Mouse (Mus musculus) forebrain, embryonic 11.5 days (tissue): Measurements from ENCODE around the gene Ncbp3. TPM values are rescaled to one million over a fixed set of nuclear protein-coding genes. Genes with fewer than 3 reads are reported as not detected.

ENCODE experiments used
- ATAC-seq: fragments of 200-750 bp; cut with Nextera tagmentation; replicated peaks from 2 replicates; pipeline ENCODE4 v1.8.0; 2017; ENCODE audit warnings: moderate TSS enrichment; ENCODE audit not compliant: low FRiP score
- DNase-seq: peaks from one replicate; pipeline ENCODE4 v3.0.0-alpha.2; 2017; ENCODE audit warnings: low spot score
- H3K27ac ChIP-seq: fragments of 300-500 bp; sonication (generic); 2 replicates; pipeline ENCODE4 v1.5.1; 2014; ENCODE audit warnings: low read depth, low read length
- H3K27me3 ChIP-seq: fragments of 300-500 bp; sonication (generic); 2 replicates; pipeline ENCODE4 v1.6.1; 2014; ENCODE audit warnings: mild to moderate bottlenecking, low read length, mixed read lengths; ENCODE audit not compliant: control insufficient read depth, insufficient read depth
- H3K36me3 ChIP-seq: fragments of 300-500 bp; sonication (generic); 2 replicates; pipeline ENCODE4 v1.6.1; 2014; ENCODE audit warnings: mild to moderate bottlenecking, low read length, moderate library complexity, mixed read lengths; ENCODE audit not compliant: control insufficient read depth, insufficient read depth
- H3K4me1 ChIP-seq: fragments of 300-500 bp; sonication (generic); replicated peaks from 2 replicates; pipeline ENCODE4 v1.6.1; 2014; ENCODE audit warnings: low read length, mixed read lengths; ENCODE audit not compliant: control insufficient read depth, insufficient read depth
- H3K4me2 ChIP-seq: fragments of 300-500 bp; sonication (generic); 2 replicates; pipeline ENCODE4 v1.6.1; 2014; ENCODE audit warnings: low read depth, mild to moderate bottlenecking, low read length, moderate library complexity, mixed read lengths; ENCODE audit not compliant: severe bottlenecking
- H3K4me3 ChIP-seq: fragments of 300-500 bp; sonication (generic); 2 replicates; pipeline ENCODE4 v1.5.1; 2014; ENCODE audit warnings: low read depth, low read length
- H3K9ac ChIP-seq: fragments of 300-500 bp; sonication (generic); 2 replicates; pipeline ENCODE4 v1.6.1; 2014; ENCODE audit warnings: low read length
- H3K9me3 ChIP-seq: fragments of 300-500 bp; sonication (generic); 2 replicates; pipeline ENCODE4 v1.6.1; 2016; ENCODE audit warnings: low read length, mixed read lengths; ENCODE audit not compliant: control insufficient read depth
- WGBS: fragments of 180-500 bp; shearing (Covaris S2); extraction: QIAGEN DNeasy Blood & Tissue Kit; methylation state at CpG from one replicate; pipeline ENCODE4 v1.1.7; 2014; 5-methylcytosine and 5-hydroxymethylcytosine counted together
- polyA plus RNA-seq: library from polyadenylated mRNA; unstranded; fragments of >200 nt; fragmentation: Nextera tagmentation; extraction: Ambion mirVana; gene quantifications from 2 replicates; pipeline ENCODE4 v1.2.1, GENCODE M21; 2014

Ncbp3 gene
- polyA plus RNA-seq, 1 experiment from 2014 or later, result 13.2 TPM

DNA sequence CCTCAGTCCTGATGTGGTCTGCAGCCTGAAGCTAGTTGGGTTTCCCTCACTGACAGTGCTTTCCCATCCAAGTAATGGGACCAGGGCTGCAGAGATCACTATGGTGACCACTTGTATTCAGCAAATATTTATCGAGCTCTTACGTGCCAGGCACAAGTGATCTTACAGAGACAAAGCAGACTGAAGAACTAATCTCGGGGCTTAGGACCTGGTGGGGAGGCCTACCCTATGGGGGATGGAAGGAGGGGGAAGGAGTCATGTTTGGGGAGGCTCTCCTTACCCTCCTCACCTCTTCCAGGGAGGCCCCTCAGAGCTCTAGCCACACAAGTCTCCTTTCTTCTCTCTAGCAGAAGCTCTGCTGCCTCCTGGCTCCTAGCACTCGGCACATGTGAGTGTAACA is 23.8 kb upstream of the Ncbp3 start:
- 47% methylated on average over 4 of the region's 4 CpGs for WGBS
- Histone ChIP-seq H3K9ac (no peak overlapping the region), H3K4me3 (no peak overlapping the region), H3K4me2 (no peak overlapping the region), H3K4me1 (no peaks in the 10 kb centered on the region; the same call in 1 of the 2 replicates), H3K9me3 (no peaks in the 10 kb centered on the region), H3K36me3 (no peaks in the 10 kb centered on the region), H3K27me3 (peaks cover 16% of the 10 kb centered on the region), H3K27ac (no peak overlapping the region)
- DNase-seq, result no peak
- ATAC-seq, result no peak

DNA sequence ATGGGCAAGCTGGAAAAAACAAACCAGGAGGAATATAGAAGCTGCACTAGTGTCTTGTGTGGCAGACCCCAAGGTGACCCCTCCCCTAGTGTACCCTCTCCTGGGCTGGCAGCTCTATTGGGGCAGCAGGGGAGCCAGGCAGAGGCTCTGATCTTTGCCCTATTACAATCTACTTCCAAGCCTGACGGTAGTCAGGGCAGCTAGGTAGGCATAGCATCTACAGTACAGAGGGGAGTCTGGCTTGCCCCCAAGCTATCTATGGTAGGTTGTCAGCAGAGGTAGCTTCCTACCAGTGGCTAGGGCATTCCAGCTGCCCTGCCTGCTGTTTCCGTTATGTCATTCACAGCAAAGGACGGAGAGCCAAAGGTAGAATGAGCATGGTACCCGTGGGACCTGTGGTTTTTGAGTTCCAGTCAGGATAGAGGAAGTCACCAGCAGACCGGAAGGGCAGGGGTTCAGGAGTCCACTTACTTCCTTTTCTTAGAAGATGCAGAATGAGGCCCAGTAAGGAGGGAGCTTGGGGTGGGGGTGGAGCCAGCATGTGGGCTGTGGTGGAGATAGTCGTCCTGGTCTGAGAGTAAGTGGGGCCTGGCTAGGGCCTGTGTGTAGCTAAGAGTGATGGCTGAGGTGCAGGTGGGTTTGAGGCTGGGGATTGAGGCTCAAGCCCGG is 23.2 kb upstream of the Ncbp3 start:
- H3K4me3 ChIP-seq, result no peak overlapping the region
- no peaks in the 10 kb centered on the region for H3K36me3 ChIP-seq
- H3K9me3 ChIP-seq, result no peaks in the 10 kb centered on the region
- H3K9ac ChIP-seq, result no peak overlapping the region
- no peaks in the 10 kb centered on the region; the same call in 1 of the 2 replicates for H3K4me1 ChIP-seq
- no peak overlapping the region for H3K4me2 ChIP-seq
- H3K27me3 ChIP-seq, result peaks cover 13% of the 10 kb centered on the region
- DNase-seq (no peak), ATAC-seq (no peak)
- no peak overlapping the region for H3K27ac ChIP-seq
- 72% methylated on average over 7 of the region's 7 CpGs for WGBS

DNA sequence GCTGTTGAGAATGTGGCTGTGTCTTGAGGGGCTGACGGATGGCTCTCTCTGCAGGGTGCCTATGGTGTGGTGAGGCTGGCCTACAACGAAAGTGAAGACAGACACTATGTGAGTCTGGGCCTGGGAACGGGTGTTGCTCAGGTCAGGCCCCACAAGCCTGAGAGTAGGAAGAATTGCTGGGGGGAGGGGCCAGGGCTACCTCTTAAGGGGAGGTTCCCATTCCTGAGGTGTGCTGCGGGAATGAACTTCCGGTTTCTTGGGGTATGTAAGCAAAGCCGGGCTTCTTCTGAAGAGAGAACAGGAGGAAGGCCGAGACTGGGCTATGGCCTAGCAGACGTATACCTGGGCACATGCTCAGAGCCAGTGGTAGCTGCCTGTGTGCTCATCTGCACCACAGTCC is 20.6 kb upstream of the Ncbp3 start:
- Histone ChIP-seq H3K9ac (no peak overlapping the region), H3K4me2 (no peak overlapping the region), H3K36me3 (no peaks in the 10 kb centered on the region), H3K27me3 (no peaks in the 10 kb centered on the region), H3K4me3 (no peak overlapping the region), H3K27ac (no peak overlapping the region), H3K4me1 (no peaks in the 10 kb centered on the region; the same call in 1 of the 2 replicates), H3K9me3 (no peaks in the 10 kb centered on the region)
- WGBS, result 61% methylated on average over 8 of the region's 8 CpGs
- DNase-seq (no peak), ATAC-seq (no peak)

DNA sequence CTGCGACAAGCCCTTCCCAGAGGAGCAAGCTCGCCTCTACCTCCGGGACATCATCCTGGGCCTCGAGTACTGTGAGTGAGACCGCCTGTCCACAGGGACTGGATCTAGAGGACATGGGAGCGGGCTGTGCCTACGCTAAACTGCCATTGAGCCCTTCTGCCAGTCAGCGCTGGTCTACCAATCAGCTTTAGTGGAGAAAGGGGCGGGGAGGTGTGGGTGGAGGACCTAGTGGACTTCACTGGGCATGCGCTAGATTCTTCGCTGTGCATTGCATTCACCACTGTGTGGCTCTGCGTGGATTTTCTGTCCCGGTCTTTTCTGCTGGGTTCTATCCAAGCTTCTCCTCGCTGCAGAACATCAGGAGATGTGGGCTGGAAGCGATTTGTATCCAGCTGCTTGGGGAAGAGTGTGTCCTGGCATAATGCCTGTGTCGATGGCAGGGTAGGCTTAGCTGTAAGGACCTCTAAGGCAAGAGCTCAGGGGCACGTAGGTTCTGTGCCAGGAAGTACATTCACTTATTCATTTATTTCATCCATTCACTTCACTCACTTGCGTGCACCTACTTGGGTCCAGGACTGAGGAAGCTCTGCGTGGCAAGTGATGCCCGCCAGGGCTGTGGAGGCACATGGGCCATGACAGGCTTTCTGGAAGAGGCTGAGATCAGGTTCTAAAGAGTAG is 16.6 kb upstream of the Ncbp3 start:
- H3K4me2 ChIP-seq, result peak overlapping the region; percentile 63
- H3K4me1 ChIP-seq, result no peaks in the 10 kb centered on the region; the same call in 1 of the 2 replicates
- H3K9me3 ChIP-seq, result no peaks in the 10 kb centered on the region
- H3K27me3 ChIP-seq, result no peaks in the 10 kb centered on the region
- peak overlapping the region; percentile 20 for H3K4me3 ChIP-seq
- H3K27ac ChIP-seq, result no peak overlapping the region
- DNase-seq, result peak; percentile 88
- no peaks in the 10 kb centered on the region for H3K36me3 ChIP-seq
- whole genome bisulfite sequencing, result 26% methylated on average over 20 of the region's 20 CpGs
- ATAC-seq, result peak; percentile 91
- H3K9ac ChIP-seq, result peak overlapping the region; percentile 55

DNA sequence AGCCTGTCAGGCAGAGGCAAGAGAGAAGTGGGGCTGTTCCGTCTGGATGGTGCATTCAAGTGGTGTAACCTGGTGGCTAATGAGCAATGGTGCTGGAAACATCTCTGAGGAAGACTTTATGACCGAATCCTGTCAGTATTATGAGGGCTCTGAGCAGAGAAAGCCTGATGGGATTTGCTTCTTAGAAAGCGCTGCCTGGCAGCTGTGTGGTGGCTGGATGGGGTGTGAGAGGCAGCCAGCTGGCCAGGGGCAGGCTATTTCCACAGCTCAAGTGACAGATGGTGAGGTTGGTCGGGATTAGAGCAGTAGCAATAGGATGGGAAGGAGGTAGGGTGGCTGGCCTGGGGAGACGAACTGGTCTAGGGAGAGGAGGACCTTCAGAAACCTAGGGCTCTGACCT is 16.0 kb upstream of the Ncbp3 start:
- Histone ChIP-seq H3K27ac (no peak overlapping the region), H3K9me3 (no peaks in the 10 kb centered on the region), H3K36me3 (no peaks in the 10 kb centered on the region), H3K4me2 (no peak overlapping the region), H3K4me1 (no peaks in the 10 kb centered on the region; the same call in 1 of the 2 replicates), H3K27me3 (no peaks in the 10 kb centered on the region), H3K9ac (peak overlapping the region; percentile 55; the same call in 1 of the 2 replicates), H3K4me3 (no peak overlapping the region)
- ATAC-seq (no peak; the same call in none of the 2 replicates), DNase-seq (no peak)
- 76% methylated on average over 5 of the region's 5 CpGs for WGBS

DNA sequence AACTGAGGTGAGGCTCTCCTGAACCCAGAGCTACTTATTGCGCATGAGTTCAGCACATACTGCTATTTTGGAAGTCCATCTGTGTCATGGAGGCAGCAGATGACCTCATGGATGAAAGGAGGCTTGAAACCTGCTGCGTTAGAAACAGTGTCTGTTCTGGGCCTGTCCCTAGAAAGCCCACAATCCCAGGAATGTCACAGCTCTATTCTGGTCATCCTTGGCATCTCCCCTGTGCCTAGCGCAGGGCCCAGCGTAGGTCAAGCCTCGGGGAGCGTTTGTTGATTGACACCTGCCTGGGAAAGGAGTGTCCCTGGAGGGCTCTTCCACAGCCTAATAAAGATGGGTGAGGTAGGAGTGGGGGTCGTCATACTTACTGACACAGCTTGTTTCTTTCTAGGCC is 11.5 kb upstream of the Ncbp3 start:
- H3K27ac ChIP-seq, result no peak overlapping the region
- no peak for ATAC-seq
- 82% methylated on average over 7 of the region's 7 CpGs for WGBS

DNA sequence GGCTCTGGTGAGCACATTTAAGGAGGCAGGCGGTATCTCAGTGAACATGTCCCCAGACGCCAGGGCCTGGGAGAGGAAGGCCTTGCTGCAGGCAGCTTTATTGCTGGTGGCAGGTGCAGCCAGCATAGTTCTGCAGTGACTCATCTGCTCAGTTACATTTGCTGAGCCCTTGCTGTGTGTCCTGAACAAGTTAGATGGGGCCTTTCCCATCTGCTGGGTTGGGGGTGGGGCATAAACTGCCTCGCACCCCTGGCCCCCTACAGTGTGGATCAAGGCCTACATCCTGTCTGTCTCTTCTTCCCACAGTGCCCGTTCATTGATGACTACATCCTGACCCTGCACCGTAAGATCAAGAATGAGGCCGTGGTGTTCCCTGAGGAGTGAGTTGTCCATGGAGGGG is 10.7 kb upstream of the Ncbp3 start:
- no peak overlapping the region for H3K4me3 ChIP-seq
- no peak for DNase-seq
- H3K4me2 ChIP-seq, result no peak overlapping the region
- no peaks in the 10 kb centered on the region for H3K36me3 ChIP-seq
- ATAC-seq, result no peak
- no peak overlapping the region for H3K27ac ChIP-seq
- H3K27me3 ChIP-seq, result no peaks in the 10 kb centered on the region
- 67% methylated on average over 6 of the region's 6 CpGs for WGBS
- H3K4me1 ChIP-seq, result no peaks in the 10 kb centered on the region
- no peaks in the 10 kb centered on the region for H3K9me3 ChIP-seq
- H3K9ac ChIP-seq, result no peak overlapping the region

More for the DNA sequence above, 11.5 kb upstream of the Ncbp3 start:
- no peaks in the 10 kb centered on the region for H3K36me3 ChIP-seq
- DNase-seq, result no peak
- no peaks in the 10 kb centered on the region for H3K27me3 ChIP-seq
- no peaks in the 10 kb centered on the region for H3K9me3 ChIP-seq
- H3K4me2 ChIP-seq, result no peak overlapping the region
- H3K4me1 ChIP-seq, result no peaks in the 10 kb centered on the region; the same call in 1 of the 2 replicates
- no peak overlapping the region for H3K4me3 ChIP-seq
- no peak overlapping the region for H3K9ac ChIP-seq

DNA sequence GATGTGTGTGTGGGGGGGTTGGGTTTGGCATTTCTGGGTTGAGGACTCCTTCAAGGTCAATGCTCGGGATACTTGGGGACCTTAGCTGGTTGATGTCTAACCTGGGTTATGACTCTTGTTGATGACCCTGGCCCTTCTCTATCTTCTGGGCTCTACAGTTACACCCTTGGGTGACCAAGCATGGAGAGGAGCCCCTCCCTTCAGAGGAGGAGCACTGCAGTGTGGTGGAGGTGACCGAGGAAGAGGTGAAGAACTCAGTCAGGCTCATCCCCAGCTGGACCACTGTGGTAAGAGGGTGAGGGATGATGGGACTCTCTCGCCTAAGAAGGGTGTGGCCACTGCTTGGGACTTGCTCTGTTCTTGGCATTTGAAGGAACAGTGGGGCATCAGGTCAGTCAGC is 9.9 kb upstream of the Ncbp3 start:
- Histone ChIP-seq H3K27me3 (no peaks in the 10 kb centered on the region), H3K4me2 (no peak overlapping the region), H3K36me3 (no peaks in the 10 kb centered on the region), H3K27ac (no peak overlapping the region), H3K9ac (no peak overlapping the region), H3K4me3 (no peak overlapping the region), H3K9me3 (no peaks in the 10 kb centered on the region), H3K4me1 (no peaks in the 10 kb centered on the region)
- WGBS, result 87% methylated on average over 3 of the region's 3 CpGs
- ATAC-seq (no peak), DNase-seq (no peak)
